Mouse (Mus musculus) gastrocnemius, postnatal 14 days (tissue): ENCODE measurements around the gene Dhx58. TPM values are rescaled to one million over a fixed set of nuclear protein-coding genes. Genes with fewer than 3 reads are reported as not detected.
"Not testable (repeated sequence)": the region's sequence is repeated elsewhere in the genome, so short reads cannot be mapped to it uniquely, and the experiment has no call there.

Source experiments
- DNase-seq: peaks from one replicate; pipeline ENCODE4 v3.0.0; 2021; ENCODE audit warnings: mixed read lengths
- intact Hi-C: fragments of 180-260 bp; cut with DNase I; formaldehyde crosslinking; loops from one replicate; pipeline ENCODE4 v1.15.1; 2025; ENCODE audit warnings: low total_unique reads
- total RNA-seq, 2 experiments: library from RNA; stranded (reverse); gene quantifications; 2 replicates each; pipeline ENCODE4 v1.2.3; 2021

Gene Dhx58
- total RNA-seq, 2 experiments from 2014 or later, result 0.35 to 0.39 TPM

- intact Hi-C loops, result no loop called here
- no peak for DNase-seq
Observed at GRCm38 (mm10) chr11:100671049-100671448, 33.0 kb downstream of the Dhx58 start.

- no peak for DNase-seq
- intact Hi-C loops, result no loop called here
Observed at GRCm38 (mm10) chr11:100659806-100660205, 44.3 kb downstream of the Dhx58 start.

- DNase-seq, result no peak
- intact Hi-C loops, result no loop called here
Observed at GRCm38 (mm10) chr11:100656458-100656857, 47.6 kb downstream of the Dhx58 start.

- DNase-seq, intact Hi-C loops: not testable (repeated sequence)
Observed at GRCm38 (mm10) chr11:100655589-100655988, 48.5 kb downstream of the Dhx58 start.

GRCm38 (mm10) chr11:100651748-100652147, 52.3 kb downstream of the Dhx58 start:
- intact Hi-C loops, result no loop called here
- no peak for DNase-seq

- DNase-seq, result no peak
- intact Hi-C loops, result no loop called here
Observed at GRCm38 (mm10) chr11:100651205-100651604, 52.9 kb downstream of the Dhx58 start.

- DNase-seq, result no peak
- intact Hi-C loops, result no loop called here
Observed at GRCm38 (mm10) chr11:100648405-100648804, 55.7 kb downstream of the Dhx58 start.

GRCm38 (mm10) chr11:100646265-100646664, 57.8 kb downstream of the Dhx58 start:
- intact Hi-C loops, result no loop called here
- DNase-seq, result peak; percentile 33

Other genes with a start within 250 kb of the Dhx58 start
- 1 to 10 TPM; 6.5 to 6.9 TPM for gene Klhl11, start 231.5 kb downstream of the Dhx58 start, total RNA-seq
- gene Acly, start 176.3 kb downstream of the Dhx58 start, total RNA-seq, result 10 to 100 TPM; 16.4 to 19.9 TPM
- gene Ttc25, start 158.7 kb downstream of the Dhx58 start, total RNA-seq, result under 1 TPM; 0.14 to 0.16 TPM
- gene Cnp, start 129.4 kb downstream of the Dhx58 start, total RNA-seq, result 10 to 100 TPM; 10.7 to 32.2 TPM
- gene Nkiras2, start 85.0 kb downstream of the Dhx58 start, total RNA-seq, result 10 to 100 TPM; 21.2 to 23.4 TPM
- 100 to 1,000 TPM; 143 to 179 TPM for gene Dnajc7, start 84.1 kb downstream of the Dhx58 start, total RNA-seq
- 1 to 10 TPM in 1 of 2 experiments, under 1 TPM in 1; 0.62 to 1.5 TPM for gene Zfp385c, start 11.8 kb downstream of the Dhx58 start, total RNA-seq
- gene Kat2a, start 8.2 kb upstream of the Dhx58 start, total RNA-seq, result 10 to 100 TPM; 11.2 to 12.5 TPM
- gene Hspb9, start 9.6 kb upstream of the Dhx58 start, total RNA-seq, result not detected
- 10 to 100 TPM; 49.1 to 49.4 TPM for gene Rab5c, start 33.9 kb upstream of the Dhx58 start, total RNA-seq
- gene Kcnh4, start 55.7 kb upstream of the Dhx58 start, total RNA-seq, result not detected
- gene Hcrt, start 58.7 kb upstream of the Dhx58 start, total RNA-seq, result not detected
- gene Ghdc, start 66.7 kb upstream of the Dhx58 start, total RNA-seq, result 1 to 10 TPM; 5.6 to 7.1 TPM
- gene Stat5b, start 146.5 kb upstream of the Dhx58 start, total RNA-seq, result 100 to 1,000 TPM in 1 of 2 experiments, 10 to 100 TPM in 1; 100.0 to 110 TPM
- gene Stat5a, start 155.1 kb upstream of the Dhx58 start, total RNA-seq, result 10 to 100 TPM; 17.9 to 21.5 TPM
- gene Stat3, start 235.3 kb upstream of the Dhx58 start, total RNA-seq, result 10 to 100 TPM; 41.7 to 43.6 TPM